Mouse (Mus musculus) kidney, postnatal 0 days (tissue): Measurements from ENCODE around the gene Abcc5. TPM values are rescaled to one million over a fixed set of nuclear protein-coding genes. Genes with fewer than 3 reads are reported as not detected.

Experiments
- ATAC-seq: fragments of 200-750 bp; cut with Nextera tagmentation; replicated peaks from 2 replicates; pipeline ENCODE4 v1.8.0; 2017; ENCODE audit warnings: low read depth, moderate number of reproducible peaks, moderate TSS enrichment, moderate library complexity; ENCODE audit not compliant: low FRiP score
- DNase-seq: peaks from one replicate; pipeline ENCODE4 v3.0.0-alpha.2; 2016; ENCODE audit warnings: low spot score
- H3K27ac ChIP-seq: fragments of 300-500 bp; sonication (generic); 2 replicates; pipeline ENCODE4 v1.5.1; 2014; ENCODE audit warnings: mild to moderate bottlenecking
- H3K27me3 ChIP-seq: fragments of 300-500 bp; sonication (generic); 2 replicates; pipeline ENCODE4 v1.6.1; 2014; ENCODE audit warnings: low read length, mixed read lengths; ENCODE audit not compliant: insufficient read depth
- H3K36me3 ChIP-seq: fragments of 300-500 bp; sonication (generic); 2 replicates; pipeline ENCODE4 v1.6.1; 2014; ENCODE audit warnings: low read length, mixed read lengths; ENCODE audit not compliant: insufficient read depth
- H3K4me1 ChIP-seq: fragments of 300-500 bp; sonication (generic); replicated peaks from 2 replicates; pipeline ENCODE4 v1.6.1; 2014; ENCODE audit warnings: antibody characterized with exemption, low read length, mixed read lengths; ENCODE audit not compliant: insufficient read depth
- H3K4me2 ChIP-seq: fragments of 300-500 bp; sonication (generic); 2 replicates; pipeline ENCODE4 v1.6.1; 2014; ENCODE audit warnings: mild to moderate bottlenecking, low read length, moderate library complexity, mixed read lengths
- H3K4me3 ChIP-seq: fragments of 300-500 bp; sonication (generic); replicated peaks from 2 replicates; pipeline ENCODE4 v1.5.1; 2014; ENCODE audit warnings: low read depth, low read length
- H3K9ac ChIP-seq: fragments of 300-500 bp; sonication (generic); 2 replicates; pipeline ENCODE4 v1.6.1; 2014; ENCODE audit warnings: low read depth, low read length
- H3K9me3 ChIP-seq: fragments of 300-500 bp; sonication (generic); replicated peaks from 2 replicates; pipeline ENCODE4 v1.6.1; 2016; ENCODE audit warnings: low read length, inconsistent platforms, mixed read lengths
- CTCF ChIP-seq: IDR thresholded peaks from 2 replicates; pipeline ENCODE4 v1.5.1; 2016; ENCODE audit warnings: antibody characterized with exemption, low read depth, mild to moderate bottlenecking, moderate library complexity
- WGBS: fragments of 180-500 bp; shearing (Covaris S2); extraction: QIAGEN DNeasy Blood & Tissue Kit; methylation state at CpG from one replicate; pipeline ENCODE4 v1.1.7; 2014; 5-methylcytosine and 5-hydroxymethylcytosine counted together
- polyA plus RNA-seq: library from polyadenylated mRNA; unstranded; fragments of >200 nt; fragmentation: Nextera tagmentation; extraction: Ambion mirVana; gene quantifications from 2 replicates; pipeline ENCODE4 v1.2.1, GENCODE M21; 2015

The Abcc5 gene
- polyA plus RNA-seq, 1 experiment from 2014 or later: 35.7 TPM

DNA sequence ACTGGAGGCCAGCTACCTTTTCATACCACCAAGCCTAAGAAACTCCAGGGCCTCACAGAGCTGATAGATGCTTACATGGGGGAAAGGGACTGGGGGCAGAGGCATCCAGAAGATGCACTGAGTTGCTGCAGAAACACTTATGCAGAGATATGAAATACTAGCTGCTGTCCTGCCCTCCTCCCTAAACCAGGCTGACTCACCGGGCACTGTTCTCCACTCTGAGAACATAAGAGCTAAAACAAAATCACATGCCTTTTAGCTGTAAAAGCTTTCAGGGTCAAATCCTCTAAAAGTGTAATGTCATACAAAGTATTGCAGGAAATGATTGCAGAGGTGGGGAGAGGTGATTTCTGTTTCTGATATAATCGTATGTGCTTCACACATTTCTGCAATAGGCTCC is 11.0 kb downstream of the Abcc5 start:
- ATAC-seq: no peak
- TF ChIP-seq CTCF: no peak
- Histone ChIP-seq H3K9ac (no peak overlapping the region), H3K9me3 (no peaks in the 10 kb centered on the region), H3K4me3 (no peak overlapping the region), H3K27me3 (no peaks in the 10 kb centered on the region), H3K27ac (no peak overlapping the region), H3K36me3 (no peaks in the 10 kb centered on the region), H3K4me1 (no peaks in the 10 kb centered on the region), H3K4me2 (no peak overlapping the region)
- no peak for DNase-seq
- WGBS: 50% methylated on average over 2 of the region's 2 CpGs

DNA sequence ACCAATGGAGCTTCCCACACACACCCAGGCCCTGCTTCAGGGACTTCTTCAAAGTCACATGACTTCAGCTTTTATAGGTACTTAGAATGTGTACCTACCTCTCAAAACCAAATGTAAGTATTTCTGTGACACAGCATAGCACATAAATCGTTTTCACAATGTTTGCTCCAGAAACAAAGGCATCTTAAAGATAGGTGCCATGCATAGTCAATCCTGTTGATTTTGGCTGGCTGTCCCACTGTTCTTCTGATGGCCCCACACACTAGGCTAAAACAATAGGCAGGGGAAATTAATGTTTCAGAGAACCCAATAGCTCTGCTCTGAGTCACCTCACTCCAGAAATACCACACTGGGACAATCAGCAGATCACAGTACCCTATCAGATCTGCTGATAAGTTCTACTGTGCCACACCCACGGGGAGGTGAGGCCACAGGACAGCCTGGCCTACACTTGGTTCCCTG is 12.3 kb downstream of the Abcc5 start:
- Histone ChIP-seq H3K4me3 (no peak overlapping the region), H3K27me3 (no peaks in the 10 kb centered on the region), H3K4me2 (no peak overlapping the region), H3K9me3 (no peaks in the 10 kb centered on the region), H3K9ac (no peak overlapping the region), H3K27ac (no peak overlapping the region), H3K36me3 (0 out of 2 replicates have a peak, but pooled peaks cover 4% of the 10 kb centered on the region), H3K4me1 (no peaks in the 10 kb centered on the region)
- ATAC-seq (no peak), DNase-seq (no peak)
- 74% methylated on average over 2 of the region's 2 CpGs for WGBS
- no peak for TF ChIP-seq CTCF

DNA sequence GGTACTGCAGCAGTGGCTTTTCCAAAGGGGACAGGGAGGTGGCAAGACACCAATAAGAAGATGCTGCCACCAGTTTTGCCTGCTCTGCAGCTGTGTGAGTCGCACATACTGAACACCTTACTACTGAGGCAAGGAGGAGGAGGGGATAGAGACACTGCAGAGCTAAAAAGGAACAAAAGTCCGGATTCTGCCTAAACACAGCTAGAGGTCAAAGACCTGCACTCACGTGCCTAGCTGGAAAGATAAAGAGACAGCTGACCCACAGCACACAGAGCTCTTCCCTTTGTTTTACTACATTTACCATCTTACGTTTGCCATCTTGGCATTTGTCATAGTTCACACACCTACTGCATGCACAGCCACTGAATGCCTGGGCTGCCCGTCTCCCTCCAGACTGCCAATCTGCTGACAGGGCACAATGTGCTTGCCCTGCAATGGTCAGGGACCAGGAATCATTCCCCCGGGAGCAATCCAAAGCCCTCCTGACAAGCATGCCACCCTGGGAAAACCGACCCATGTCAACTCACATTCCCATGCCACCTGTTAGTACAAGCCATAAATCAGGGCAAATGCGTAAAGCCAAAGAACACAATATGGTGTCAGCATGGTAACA is 14.1 kb downstream of the Abcc5 start:
- no peak for TF ChIP-seq CTCF
- H3K27ac ChIP-seq: no peak overlapping the region
- ATAC-seq: no peak
- no peak for DNase-seq
- no peaks in the 10 kb centered on the region for H3K9me3 ChIP-seq
- no peak overlapping the region for H3K4me2 ChIP-seq
- H3K36me3 ChIP-seq: 0 out of 2 replicates have a peak, but pooled peaks cover 4% of the 10 kb centered on the region
- no peaks in the 10 kb centered on the region for H3K27me3 ChIP-seq
- no peak overlapping the region for H3K9ac ChIP-seq
- H3K4me1 ChIP-seq: no peaks in the 10 kb centered on the region
- H3K4me3 ChIP-seq: no peak overlapping the region
- WGBS: 62% methylated on average over 8 of the region's 8 CpGs

DNA sequence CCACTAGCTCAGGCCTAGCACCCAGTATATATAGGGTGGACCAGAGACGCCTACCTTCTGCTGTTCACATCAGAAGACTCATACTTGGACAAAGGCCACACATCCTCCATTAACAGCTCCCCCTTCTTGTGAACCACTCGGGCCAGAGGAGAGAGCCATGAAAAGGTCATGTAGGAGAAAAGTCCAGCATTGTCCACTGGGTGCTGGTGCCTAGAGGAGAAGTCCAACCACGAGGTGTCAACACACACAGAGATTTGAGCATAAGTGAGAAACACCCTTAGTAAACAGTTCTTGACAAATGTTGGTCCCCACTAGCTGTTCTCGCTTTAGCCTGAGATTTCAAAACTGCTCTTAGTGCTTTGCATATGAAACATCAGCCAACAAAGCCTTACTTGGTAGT is 20.9 kb downstream of the Abcc5 start:
- no peaks in the 10 kb centered on the region for H3K9me3 ChIP-seq
- ATAC-seq: no peak
- WGBS: 93% methylated on average over 4 of the region's 4 CpGs

DNA sequence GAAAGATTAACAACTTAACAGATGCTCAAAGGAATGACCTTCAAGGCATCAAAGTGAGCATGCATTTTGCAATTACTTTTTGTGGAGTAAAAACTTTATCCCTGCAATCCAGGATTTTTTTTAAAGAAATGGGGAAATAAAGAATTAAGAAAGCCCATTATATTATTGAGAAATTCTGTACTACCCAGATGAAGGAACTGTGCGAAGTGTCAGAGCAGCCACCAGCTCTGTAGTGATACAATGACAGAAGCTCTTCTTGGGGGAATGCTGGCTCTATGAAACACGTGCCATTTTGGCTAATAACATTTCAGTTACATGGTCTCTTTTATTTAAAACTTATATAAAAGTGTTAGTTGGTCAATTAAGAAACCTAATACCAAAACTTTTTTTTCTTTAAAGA is 22.9 kb downstream of the Abcc5 start:
- no peak overlapping the region for H3K4me2 ChIP-seq
- ATAC-seq (no peak), DNase-seq (no peak)
- no peak overlapping the region for H3K9ac ChIP-seq
- WGBS: 93% methylated on average over 2 of the region's 2 CpGs
- H3K4me1 ChIP-seq: no peaks in the 10 kb centered on the region
- H3K9me3 ChIP-seq: no peaks in the 10 kb centered on the region
- no peak for TF ChIP-seq CTCF
- H3K27ac ChIP-seq: no peak overlapping the region
- H3K36me3 ChIP-seq: 0 out of 2 replicates have a peak, but pooled peaks cover 14% of the 10 kb centered on the region
- no peak overlapping the region for H3K4me3 ChIP-seq
- H3K27me3 ChIP-seq: no peaks in the 10 kb centered on the region

More for the DNA sequence above, 20.9 kb downstream of the Abcc5 start:
- no peak for TF ChIP-seq CTCF
- 0 out of 2 replicates have a peak, but pooled peaks cover 17% of the 10 kb centered on the region for H3K36me3 ChIP-seq
- no peak overlapping the region for H3K9ac ChIP-seq
- H3K27me3 ChIP-seq: no peaks in the 10 kb centered on the region
- no peak overlapping the region for H3K27ac ChIP-seq
- H3K4me1 ChIP-seq: no peaks in the 10 kb centered on the region
- H3K4me2 ChIP-seq: no peak overlapping the region
- DNase-seq: no peak
- no peak overlapping the region for H3K4me3 ChIP-seq

DNA sequence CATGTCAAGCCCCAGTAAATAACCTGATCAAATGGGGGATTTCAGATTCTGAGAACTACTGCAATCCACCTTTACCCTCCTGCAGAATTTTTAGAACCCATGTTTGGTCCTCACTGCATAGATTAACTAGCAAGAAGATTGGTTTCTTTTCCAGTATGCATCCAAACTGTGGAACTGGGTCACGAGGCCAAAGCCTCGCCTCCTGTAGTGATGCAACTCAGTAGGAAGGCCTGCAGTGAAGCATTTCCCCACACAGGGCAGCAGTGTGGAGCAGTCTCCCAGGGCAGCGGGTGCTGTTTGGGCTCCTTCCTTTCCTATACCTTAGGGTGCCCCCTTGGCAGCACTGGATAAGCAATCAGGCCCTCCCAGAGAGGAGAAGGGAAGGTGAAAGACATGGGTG is 24.6 kb downstream of the Abcc5 start:
- DNase-seq (no peak), ATAC-seq (no peak)
- peaks cover 22% of the 10 kb centered on the region; the same call in 1 of the 2 replicates for H3K36me3 ChIP-seq
- H3K9ac ChIP-seq: no peak overlapping the region
- no peaks in the 10 kb centered on the region for H3K4me1 ChIP-seq
- no peak overlapping the region for H3K4me3 ChIP-seq
- no peaks in the 10 kb centered on the region for H3K9me3 ChIP-seq
- no peak for TF ChIP-seq CTCF
- WGBS: 88% methylated on average over 3 of the region's 3 CpGs
- H3K4me2 ChIP-seq: no peak overlapping the region
- no peaks in the 10 kb centered on the region for H3K27me3 ChIP-seq
- no peak overlapping the region for H3K27ac ChIP-seq
